20 mouse cellular contexts compared by ENCODE assay signal in genomic region chr14:18657777-18658753, GRCm38 (mm10).
DNase-seq lines count a peak whose midpoint lies in the region; ATAC-seq and TF ChIP-seq lines count a peak whose summit lies in the region.
"Had no signal": no experiment of that assay in that cellular context is flagged by ENCODE, and none has a peak within 500 bp of the region (broad histone marks: within the 10 kb centered on the region; RNA-seq: fewer than 3 reads in every experiment).

No protein-coding gene starts in this region.

- H3K27me3 ChIP-seq in forebrain, postnatal 0 days (ENCODE audit: insufficient read depth, low read length) = no peaks in the 10 kb centered on the region
- H3K27me3 ChIP-seq in forebrain, embryonic 15.5 days = no peaks in the 10 kb centered on the region
- H3K27me3 ChIP-seq in lung, embryonic 15.5 days = no peaks in the 10 kb centered on the region
- H3K27me3 ChIP-seq in embryonic facial prominence, embryonic 13.5 days = no peaks in the 10 kb centered on the region
- H3K27me3 ChIP-seq: hindbrain, embryonic 12.5 days had no signal

- TF ChIP-seq CTCF in forebrain, postnatal 0 days (IDR thresholded peaks at IDR 0.05; ENCODE audit: low read depth) = no peak
- TF ChIP-seq CTCF in brain, embryonic 14.5 days (IDR thresholded peaks at IDR 0.05; ENCODE audit: borderline replicate concordance, extremely low read depth, insufficient read depth, insufficient read length) = no peak

- H3K4me2 ChIP-seq in forebrain, postnatal 0 days (ENCODE audit: low read depth) = no peak overlapping the region
- no peak overlapping the region for H3K4me2 ChIP-seq in forebrain, embryonic 15.5 days (replicated peaks)
- no peak overlapping the region for H3K4me2 ChIP-seq in lung, embryonic 15.5 days
- H3K4me2 ChIP-seq in embryonic facial prominence, embryonic 13.5 days = no peak overlapping the region
- H3K4me2 ChIP-seq: hindbrain, embryonic 12.5 days had no signal

- H3K4me3 ChIP-seq in forebrain, postnatal 0 days (ENCODE audit: low read depth, low read length) = no peak overlapping the region
- no peak overlapping the region for H3K4me3 ChIP-seq in forebrain, embryonic 15.5 days
- no peak overlapping the region for H3K4me3 ChIP-seq in lung, embryonic 15.5 days
- no peak overlapping the region for H3K4me3 ChIP-seq in embryonic facial prominence, embryonic 13.5 days
- H3K4me3 ChIP-seq: gastrocnemius, adult 2 months; hindbrain, embryonic 12.5 days had no signal

- H3K27ac ChIP-seq in forebrain, postnatal 0 days (ENCODE audit: low read depth, low read length) = no peak overlapping the region
- H3K27ac ChIP-seq in forebrain, embryonic 15.5 days (replicated peaks) = no peak overlapping the region
- peak overlapping the region; percentile 42 for H3K27ac ChIP-seq in lung, embryonic 15.5 days
- 0 out of 2 replicates have a peak overlapping the region, but pooled peaks have one; percentile 24 for H3K27ac ChIP-seq in embryonic facial prominence, embryonic 13.5 days
- H3K27ac ChIP-seq: gastrocnemius, adult 2 months; hindbrain, embryonic 12.5 days had no signal

- no peaks in the 10 kb centered on the region for H3K36me3 ChIP-seq in forebrain, postnatal 0 days (ENCODE audit: insufficient read depth)
- H3K36me3 ChIP-seq in forebrain, embryonic 15.5 days = no peaks in the 10 kb centered on the region
- H3K36me3 ChIP-seq in lung, embryonic 15.5 days = no peaks in the 10 kb centered on the region
- no peaks in the 10 kb centered on the region for H3K36me3 ChIP-seq in embryonic facial prominence, embryonic 13.5 days
- H3K36me3 ChIP-seq: hindbrain, embryonic 12.5 days had no signal

- TF ChIP-seq POLR2A in brain, embryonic 14.5 days (IDR thresholded peaks at IDR 0.05; ENCODE audit: borderline replicate concordance, extremely low read depth, insufficient read depth, insufficient read length, poor library complexity, severe bottlenecking) = no peak

- no peak overlapping the region for H3K9ac ChIP-seq in forebrain, postnatal 0 days
- H3K9ac ChIP-seq in forebrain, embryonic 15.5 days (replicated peaks) = no peak overlapping the region
- H3K9ac ChIP-seq in lung, embryonic 15.5 days = no peak overlapping the region
- no peak overlapping the region for H3K9ac ChIP-seq in embryonic facial prominence, embryonic 13.5 days
- H3K9ac ChIP-seq: hindbrain, embryonic 12.5 days had no signal

- no peaks in the 10 kb centered on the region for H3K4me1 ChIP-seq in forebrain, postnatal 0 days (ENCODE audit: insufficient read depth)
- H3K4me1 ChIP-seq in forebrain, embryonic 15.5 days = no peaks in the 10 kb centered on the region
- H3K4me1 ChIP-seq in lung, embryonic 15.5 days = no peaks in the 10 kb centered on the region
- H3K4me1 ChIP-seq in embryonic facial prominence, embryonic 13.5 days = no peaks in the 10 kb centered on the region
- H3K4me1 ChIP-seq: hindbrain, embryonic 12.5 days had no signal

- ATAC-seq in forebrain, postnatal 0 days = peak; percentile 76; the same call in 1 of the 2 replicates
- no peak for ATAC-seq in forebrain, embryonic 15.5 days (replicated peaks)
- no peak for ATAC-seq in lung, embryonic 15.5 days (ENCODE audit: borderline replicate concordance, extremely low read depth, low FRiP score, low TSS enrichment)
- ATAC-seq in embryonic facial prominence, embryonic 13.5 days (ENCODE audit: insufficient number of reproducible peaks, insufficient read depth, low FRiP score, low TSS enrichment, low read depth) = peak; percentile 56; the same call in 1 of the 2 replicates
- ATAC-seq: hindbrain, embryonic 16.5 days; inflammation-experienced regulatory T-cells, adult 6 months; intestine, postnatal 0 days had no signal

- no peaks in the 10 kb centered on the region for H3K9me3 ChIP-seq in forebrain, postnatal 0 days (ENCODE audit: low read length)
- 0 out of 2 replicates have a peak, but pooled peaks cover 7% of the 10 kb centered on the region for H3K9me3 ChIP-seq in forebrain, embryonic 15.5 days
- peaks cover 3% of the 10 kb centered on the region; the same call in 1 of the 2 replicates for H3K9me3 ChIP-seq in lung, embryonic 15.5 days
- H3K9me3 ChIP-seq in embryonic facial prominence, embryonic 13.5 days = peaks cover 10% of the 10 kb centered on the region; the same call in 1 of the 2 replicates

- WGBS in forebrain, postnatal 0 days = 46% methylated on average over 4 of the region's 4 CpGs
- 53% methylated on average over 4 of the region's 4 CpGs for WGBS in forebrain, embryonic 15.5 days
- WGBS in lung, embryonic 15.5 days = 64% methylated on average over 4 of the region's 4 CpGs
- WGBS in embryonic facial prominence, embryonic 13.5 days = 54% methylated on average over 4 of the region's 4 CpGs

- no peak for DNase-seq in forebrain, postnatal 0 days
- no peak for DNase-seq in lung, postnatal 4 days
- peak; percentile 22 for DNase-seq in brain, embryonic 14.5 days (ENCODE audit: low read depth)
- no peak for DNase-seq in liver
- DNase-seq: adrenal gland, adult 2 months; adrenal gland, postnatal 25 days; cerebellum, adult 2 months; cerebellum, postnatal 10 days; embryo, embryonic 11 days; gastrocnemius, adult 2 months; gastrocnemius, postnatal 25 days; heart, postnatal 10 days; heart, postnatal 4 days had no signal

Comparison
In these comparisons a context has a peak if more than half of its experiments do, and no peak if none do; other contexts are left out.
1. ATAC-seq: peak in forebrain, postnatal 0 days (single experiment) and embryonic facial prominence, embryonic 13.5 days (single experiment); none in forebrain, embryonic 15.5 days (single experiment) and lung, embryonic 15.5 days (single experiment).
2. H3K27ac ChIP-seq: peak in lung, embryonic 15.5 days (single experiment) and embryonic facial prominence, embryonic 13.5 days (single experiment); none in forebrain, postnatal 0 days (single experiment) and forebrain, embryonic 15.5 days (single experiment).